Mouse (Mus musculus): ENCODE results near the gene Phf21a.

GRCm38 (mm10) chr2:92388081-92388517 is 295.2 kb downstream of the Phf21a start:
- TF ChIP-seq CTCF (IDR thresholded peaks at IDR 0.05) (no peak), POLR2A (IDR thresholded peaks at IDR 0.05; ENCODE audit: insufficient read depth, low read depth, low read length) (no peak), EP300 (IDR thresholded peaks at IDR 0.05; ENCODE audit: insufficient read depth, low read depth, low read length) (no peak)
